Mouse (Mus musculus) liver, embryonic 16.5 days (tissue): ENCODE measurements around the gene Cpn1. TPM values are rescaled to one million over a fixed set of nuclear protein-coding genes. Genes with fewer than 3 reads are reported as not detected.
"Not testable (repeated sequence)": the region's sequence is repeated elsewhere in the genome, so short reads cannot be mapped to it uniquely, and the experiment has no call there.

ENCODE experiments used
- ATAC-seq: fragments of 200-750 bp; cut with Nextera tagmentation; 2 replicates; pipeline ENCODE4 v1.8.0; 2017; ENCODE audit warnings: low read depth, mild to moderate bottlenecking, moderate number of reproducible peaks, moderate library complexity
- H3K27ac ChIP-seq: fragments of 300-500 bp; sonication (generic); 2 replicates; pipeline ENCODE4 v1.5.1; 2014; ENCODE audit warnings: mild to moderate bottlenecking, low read length
- H3K27me3 ChIP-seq: fragments of 300-500 bp; sonication (generic); 2 replicates; pipeline ENCODE4 v1.6.1; 2014; ENCODE audit warnings: low read depth, low read length, mixed read lengths; ENCODE audit not compliant: control insufficient read depth, insufficient read depth
- H3K36me3 ChIP-seq: fragments of 300-500 bp; sonication (generic); 2 replicates; pipeline ENCODE4 v1.6.1; 2014; ENCODE audit warnings: mild to moderate bottlenecking; ENCODE audit not compliant: control insufficient read depth, insufficient read depth
- H3K4me1 ChIP-seq: fragments of 300-500 bp; sonication (generic); 2 replicates; pipeline ENCODE4 v1.6.1; 2014; ENCODE audit warnings: low read depth, low read length, mixed read lengths; ENCODE audit not compliant: control insufficient read depth
- H3K4me2 ChIP-seq: fragments of 300-500 bp; sonication (generic); 2 replicates; pipeline ENCODE4 v1.6.1; 2014; ENCODE audit warnings: low read depth, low read length, mixed read lengths
- H3K4me3 ChIP-seq: fragments of 300-500 bp; sonication (generic); 2 replicates; pipeline ENCODE4 v1.5.1; 2014; ENCODE audit warnings: low read depth, mild to moderate bottlenecking, low read length
- H3K9ac ChIP-seq: fragments of 300-500 bp; sonication (generic); 2 replicates; pipeline ENCODE4 v1.6.1; 2014; ENCODE audit warnings: low read depth, low read length
- H3K9me3 ChIP-seq: fragments of 300-500 bp; sonication (generic); replicated peaks from 2 replicates; pipeline ENCODE4 v1.6.1; 2016; ENCODE audit warnings: low read length; ENCODE audit not compliant: control insufficient read depth
- WGBS: fragments of 180-500 bp; shearing (Covaris S2); extraction: QIAGEN DNeasy Blood & Tissue Kit; methylation state at CpG from one replicate; pipeline ENCODE4 v1.1.7; 2014; ENCODE audit not compliant: insufficient replicate concordance; 5-methylcytosine and 5-hydroxymethylcytosine counted together
- polyA plus RNA-seq: library from polyadenylated mRNA; unstranded; fragments of >200 nt; fragmentation: Nextera tagmentation; extraction: Ambion mirVana; gene quantifications from 2 replicates; pipeline ENCODE4 v1.2.1, GENCODE M21; 2015

Cpn1 gene
- polyA plus RNA-seq, 1 experiment from 2014 or later: 112 TPM

DNA sequence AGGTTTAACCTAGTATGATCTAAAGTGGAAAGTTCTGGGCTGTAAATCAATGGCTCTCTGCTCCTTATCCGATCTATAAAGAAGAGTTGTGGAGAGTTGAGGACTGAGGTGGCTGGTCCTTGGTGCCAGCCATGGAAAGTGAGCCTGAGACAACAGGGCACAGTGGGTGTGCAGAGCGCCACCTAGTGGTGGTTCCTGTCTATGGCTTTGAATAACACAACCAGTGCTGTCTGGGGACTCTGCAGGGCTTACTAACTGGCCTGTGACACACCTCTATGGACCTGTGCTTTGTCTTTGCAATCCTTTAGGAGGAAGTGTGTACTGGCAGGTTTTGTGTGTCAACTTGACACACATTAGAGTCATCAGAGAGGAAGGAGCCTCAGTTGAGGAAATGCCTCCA, 27.2 kb downstream of the Cpn1 start:
- 22% methylated on average over 2 of the region's 2 CpGs for WGBS
- no peak overlapping the region for H3K4me2 ChIP-seq
- peak; percentile 47 for ATAC-seq

DNA sequence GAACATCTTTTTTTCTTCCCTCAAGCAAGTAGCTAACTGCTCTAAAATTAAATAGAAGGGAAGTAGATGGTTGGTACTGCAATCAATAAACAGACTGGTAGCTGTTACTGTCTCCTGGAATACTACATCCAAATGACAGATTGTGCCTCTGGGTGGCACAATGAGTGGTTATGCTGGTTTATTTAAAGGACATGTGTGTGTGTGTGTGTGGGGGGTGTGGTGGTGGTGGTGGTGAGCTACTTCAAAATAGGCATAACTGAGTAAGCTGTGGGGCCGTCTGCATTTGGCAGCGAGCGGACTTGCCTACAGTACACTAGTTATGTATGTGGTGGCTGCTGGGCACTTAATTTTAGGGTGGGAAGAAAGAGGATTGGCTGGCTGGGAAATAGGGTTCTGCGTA, 28.5 kb downstream of the Cpn1 start:
- WGBS: 65% methylated on average over 4 of the region's 4 CpGs
- Histone ChIP-seq H3K4me2 (no peak overlapping the region), H3K27me3 (no peaks in the 10 kb centered on the region), H3K27ac (no peak overlapping the region), H3K9ac (no peak overlapping the region), H3K9me3 (no peaks in the 10 kb centered on the region), H3K4me1 (no peaks in the 10 kb centered on the region), H3K4me3 (no peak overlapping the region), H3K36me3 (peaks cover 3% of the 10 kb centered on the region)
- no peak for ATAC-seq

More for the DNA sequence above, 27.2 kb downstream of the Cpn1 start:
- H3K27me3 ChIP-seq: no peaks in the 10 kb centered on the region
- no peak overlapping the region for H3K4me3 ChIP-seq
- H3K9me3 ChIP-seq: no peaks in the 10 kb centered on the region
- no peak overlapping the region for H3K9ac ChIP-seq
- H3K4me1 ChIP-seq: no peaks in the 10 kb centered on the region
- H3K27ac ChIP-seq: no peak overlapping the region
- H3K36me3 ChIP-seq: peaks cover 3% of the 10 kb centered on the region

DNA sequence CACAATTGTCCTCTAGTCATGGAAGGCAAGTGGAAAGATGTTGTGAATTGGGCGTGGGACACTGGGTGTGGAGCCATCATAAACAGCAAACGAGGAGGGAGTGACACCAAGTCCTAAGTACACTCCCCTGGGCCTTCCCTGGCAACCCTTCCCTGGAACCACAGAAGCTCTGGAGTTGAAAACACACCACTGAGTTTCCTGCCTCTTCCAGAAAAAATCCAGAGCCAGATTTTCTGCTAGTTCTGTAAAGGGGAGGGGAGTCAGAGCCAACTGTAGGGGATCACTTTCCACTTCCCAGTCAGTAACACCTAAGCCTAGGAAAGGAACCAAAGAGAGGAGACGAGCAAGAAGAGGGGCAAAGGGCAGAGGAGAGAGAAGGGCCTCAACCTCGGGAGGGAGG, 29.0 kb downstream of the Cpn1 start:
- ATAC-seq: no peak
- no peaks in the 10 kb centered on the region for H3K4me1 ChIP-seq
- no peaks in the 10 kb centered on the region for H3K9me3 ChIP-seq
- H3K9ac ChIP-seq: no peak overlapping the region
- no peaks in the 10 kb centered on the region for H3K27me3 ChIP-seq
- no peak overlapping the region for H3K27ac ChIP-seq
- H3K4me3 ChIP-seq: no peak overlapping the region
- 38% methylated on average over 4 of the region's 4 CpGs for WGBS
- H3K4me2 ChIP-seq: no peak overlapping the region
- peaks cover 3% of the 10 kb centered on the region for H3K36me3 ChIP-seq

DNA sequence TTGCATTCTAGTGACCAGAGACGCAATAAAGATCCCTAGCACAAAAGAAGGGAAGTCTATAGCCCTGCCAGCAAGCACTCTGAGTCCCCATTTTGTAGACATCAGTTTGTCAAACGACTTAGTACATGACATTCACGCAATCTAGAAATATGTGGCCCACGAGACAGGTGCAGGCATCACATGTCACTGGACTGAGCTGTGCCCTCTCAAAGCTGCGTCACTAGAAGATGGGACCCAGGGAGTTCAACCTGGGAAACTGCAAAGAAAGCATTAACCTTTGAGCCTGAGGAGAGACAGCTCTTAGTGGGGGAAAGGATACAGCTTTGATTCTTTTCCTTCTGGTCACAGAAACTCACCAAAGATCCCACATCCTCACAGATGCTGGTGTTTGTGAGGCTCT, 31.1 kb downstream of the Cpn1 start:
- Histone ChIP-seq H3K4me3 (no peak overlapping the region), H3K9ac (no peak overlapping the region), H3K4me2 (no peak overlapping the region), H3K36me3 (no peaks in the 10 kb centered on the region; the same call in 1 of the 2 replicates), H3K27me3 (no peaks in the 10 kb centered on the region), H3K9me3 (no peaks in the 10 kb centered on the region), H3K27ac (no peak overlapping the region), H3K4me1 (no peaks in the 10 kb centered on the region)
- no peak for ATAC-seq
- 42% methylated on average over 5 of the region's 5 CpGs for WGBS

DNA sequence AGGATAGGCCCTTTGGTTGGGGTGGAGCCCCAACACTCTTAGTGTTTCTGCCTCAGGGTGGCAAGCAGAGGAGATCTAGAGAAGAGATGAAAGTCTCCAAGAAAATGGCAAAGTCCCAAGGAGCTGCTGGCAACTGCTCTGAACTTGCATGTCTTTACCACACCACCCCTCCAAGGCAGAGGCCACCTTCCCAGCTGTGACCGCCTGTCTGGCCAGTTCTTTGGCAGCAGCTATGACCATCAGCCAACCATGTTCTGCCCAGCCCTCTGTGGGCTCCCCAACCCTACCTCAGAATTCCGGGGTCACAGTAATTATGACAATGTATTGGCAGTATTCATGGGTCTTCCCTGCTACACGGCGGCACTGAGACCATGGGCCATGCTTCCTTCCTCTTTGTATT, 31.5 kb downstream of the Cpn1 start:
- Histone ChIP-seq H3K4me2 (no peak overlapping the region), H3K27ac (no peak overlapping the region), H3K27me3 (no peaks in the 10 kb centered on the region), H3K9ac (no peak overlapping the region), H3K4me1 (no peaks in the 10 kb centered on the region), H3K9me3 (no peaks in the 10 kb centered on the region), H3K4me3 (no peak overlapping the region), H3K36me3 (no peaks in the 10 kb centered on the region; the same call in 1 of the 2 replicates)
- ATAC-seq: no peak
- WGBS: 32% methylated on average over 4 of the region's 4 CpGs

- H3K4me3 ChIP-seq, H3K27me3 ChIP-seq, H3K9me3 ChIP-seq, ATAC-seq, H3K9ac ChIP-seq, H3K4me1 ChIP-seq, H3K36me3 ChIP-seq, H3K27ac ChIP-seq, H3K4me2 ChIP-seq: not testable (repeated sequence)
- 51% methylated on average over 8 of the region's 8 CpGs for WGBS
Measured at GRCm38 (mm10) chr19:43952936-43953335, 33.4 kb downstream of the Cpn1 start.

- H3K9me3 ChIP-seq: no peaks in the 10 kb centered on the region
- peaks cover 3% of the 10 kb centered on the region; the same call in 1 of the 2 replicates for H3K4me1 ChIP-seq
- H3K4me3 ChIP-seq: no peak overlapping the region
- no peaks in the 10 kb centered on the region for H3K36me3 ChIP-seq
- no peak overlapping the region for H3K9ac ChIP-seq
- ATAC-seq: peak; percentile 37; the same call in 1 of the 2 replicates
- no peak overlapping the region for H3K27ac ChIP-seq
- H3K4me2 ChIP-seq: no peak overlapping the region
- WGBS: 15% methylated on average over 12 of the region's 12 CpGs
- no peaks in the 10 kb centered on the region for H3K27me3 ChIP-seq
Measured at GRCm38 (mm10) chr19:43949111-43949810, 37.1 kb downstream of the Cpn1 start.

GRCm38 (mm10) chr19:43944566-43944965, 41.8 kb downstream of the Cpn1 start:
- Histone ChIP-seq H3K9ac (no peak overlapping the region), H3K27me3 (peaks cover 2% of the 10 kb centered on the region; the same call in 1 of the 2 replicates), H3K4me3 (no peak overlapping the region), H3K4me2 (no peak overlapping the region), H3K27ac (no peak overlapping the region), H3K36me3 (no peaks in the 10 kb centered on the region), H3K4me1 (peaks cover 3% of the 10 kb centered on the region), H3K9me3 (no peaks in the 10 kb centered on the region)
- no peak for ATAC-seq
- 73% methylated on average over 8 of the region's 8 CpGs for WGBS

DNA sequence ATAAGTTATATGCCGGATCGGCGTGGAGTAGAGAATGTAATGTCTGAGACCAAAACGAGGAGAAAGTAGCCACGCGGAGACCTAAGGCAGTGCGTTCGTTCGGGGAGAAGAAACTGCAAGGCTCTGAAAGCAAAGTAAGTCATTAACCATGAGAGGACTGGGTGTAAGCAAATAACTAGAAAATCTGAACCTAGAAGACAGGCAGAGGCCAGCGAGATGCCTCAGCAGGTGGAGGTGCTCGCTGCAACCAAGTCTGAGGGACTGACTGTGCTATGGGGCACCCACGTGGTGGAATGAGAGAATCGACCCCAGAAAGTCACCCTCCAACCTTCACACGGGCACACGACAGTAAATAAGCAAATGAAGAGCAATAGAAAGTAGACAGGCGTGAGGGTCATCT, 43.3 kb downstream of the Cpn1 start:
- Histone ChIP-seq H3K4me2 (no peak overlapping the region), H3K9ac (no peak overlapping the region), H3K27ac (no peak overlapping the region), H3K9me3 (no peaks in the 10 kb centered on the region), H3K4me1 (peaks cover 3% of the 10 kb centered on the region; the same call in 1 of the 2 replicates), H3K4me3 (no peak overlapping the region), H3K27me3 (peaks cover 4% of the 10 kb centered on the region; the same call in 1 of the 2 replicates), H3K36me3 (no peaks in the 10 kb centered on the region)
- 66% methylated on average over 16 of the region's 16 CpGs for WGBS
- no peak for ATAC-seq
